Mouse (Mus musculus) neutrophil, adult 5-6 weeks (primary cell): Measurements from ENCODE around the gene Mrgprf. TPM values are rescaled to one million over a fixed set of nuclear protein-coding genes. Genes with fewer than 3 reads are reported as not detected.

Source experiments
- ATAC-seq: fragments of 151-379, 151-347 bp; 2 replicates; pipeline ENCODE4 v1.8.0; 2017; ENCODE audit warnings: mild to moderate bottlenecking, moderate TSS enrichment; ENCODE audit not compliant: insufficient number of reproducible peaks, poor library complexity, low FRiP score, severe bottlenecking; ENCODE audit errors: extremely low read depth
- total RNA-seq: library from RNA; stranded (forward); fragments of 200-1000 nt; gene quantifications from 2 replicates; pipeline ENCODE4 v1.2.3, GENCODE M21; 2017

Gene Mrgprf
- total RNA-seq, 1 experiment from 2014 or later: not detected

DNA sequence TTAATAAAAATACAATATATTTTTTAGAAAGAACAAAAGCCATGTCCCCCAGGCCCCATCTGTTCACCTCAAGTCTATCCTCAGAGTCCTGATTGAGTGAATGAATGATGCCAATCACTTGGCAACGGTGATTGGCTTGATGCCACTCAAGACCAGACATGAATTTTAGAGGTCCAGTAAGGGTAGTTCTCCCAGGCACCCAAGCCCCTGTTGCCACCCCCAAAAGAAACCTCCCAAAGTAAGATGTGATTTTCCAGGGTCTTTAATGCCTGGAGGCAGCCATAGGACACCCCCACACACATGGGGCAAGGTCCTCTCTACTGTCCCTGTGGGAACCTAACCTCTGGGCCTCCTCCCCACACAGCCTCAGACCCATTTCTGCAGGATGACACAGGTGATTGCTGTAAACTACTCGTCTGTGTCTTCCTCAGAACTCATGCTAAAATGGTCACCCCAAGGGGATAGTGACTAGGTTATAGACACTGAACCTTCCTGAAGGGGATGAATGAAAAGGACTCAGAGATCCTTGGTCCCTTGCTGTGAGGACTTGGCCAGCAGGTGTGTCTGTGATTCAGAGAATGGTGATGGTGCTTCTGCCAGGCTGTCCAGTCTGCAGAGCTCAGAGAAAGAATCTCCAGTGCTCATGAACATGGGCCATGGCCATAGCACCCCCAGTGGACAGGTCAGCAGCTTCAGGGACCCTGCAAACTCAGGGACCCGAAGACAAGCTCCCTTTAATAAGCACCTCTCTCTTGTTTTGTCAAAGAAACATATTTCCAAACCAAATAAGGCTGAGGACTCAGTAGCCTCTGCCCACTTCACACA lies 1.8 kb upstream of the Mrgprf start:
- no peak for ATAC-seq

DNA sequence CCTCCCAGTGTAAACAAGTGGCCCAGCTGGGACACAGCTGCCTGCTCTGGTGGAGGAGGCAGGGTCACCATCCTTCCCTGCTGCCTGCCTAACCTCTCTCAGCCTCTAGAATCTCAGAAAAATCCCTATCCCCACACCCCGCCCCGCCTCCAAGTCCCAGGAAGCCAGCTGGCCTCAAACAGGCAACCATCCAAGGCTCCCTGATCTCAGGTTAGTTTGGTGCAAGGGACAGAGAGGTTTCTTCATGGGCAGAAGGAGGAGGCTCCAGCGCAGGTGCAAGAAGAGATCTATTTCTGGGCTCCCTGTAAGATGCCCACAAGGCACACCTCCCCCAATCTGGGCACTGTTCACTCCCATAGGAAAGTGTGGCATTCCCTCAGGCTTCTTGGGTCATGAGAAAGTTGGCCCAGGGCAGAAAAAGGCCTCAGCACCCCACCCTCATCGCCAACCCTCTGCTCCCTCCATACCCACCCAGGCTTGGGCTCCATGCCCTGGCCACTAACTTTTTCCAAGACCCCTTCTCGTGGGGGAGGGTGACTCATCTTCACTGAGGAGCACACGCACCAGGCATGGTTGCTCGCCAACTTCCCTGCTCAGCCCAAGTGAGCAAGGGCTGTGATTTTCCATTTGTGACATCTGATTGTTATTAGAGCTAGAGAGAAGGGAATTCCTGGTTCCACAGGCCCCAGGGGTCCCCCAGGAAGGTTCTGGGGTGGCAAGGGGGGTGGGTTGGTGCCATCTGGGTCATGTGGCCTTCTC lies 887 bp upstream of the Mrgprf start:
- no peak for ATAC-seq

DNA sequence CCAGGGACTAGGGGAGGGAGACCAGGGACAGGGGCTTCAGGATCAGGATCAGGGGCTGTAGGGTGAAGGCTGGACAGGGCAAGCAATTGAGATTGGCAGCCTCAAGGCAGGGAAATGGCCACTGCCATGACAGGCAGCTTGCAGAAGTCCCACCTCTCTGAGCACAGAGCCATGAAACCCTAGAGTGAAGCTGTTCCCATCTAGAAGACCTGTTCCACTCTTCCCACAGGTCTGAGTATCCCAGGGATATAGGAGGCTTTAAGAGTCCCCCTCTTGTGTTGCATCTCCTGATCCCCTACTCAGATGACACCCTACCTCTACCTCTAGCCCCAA lies 346 bp downstream of the Mrgprf start:
- ATAC-seq: no peak

DNA sequence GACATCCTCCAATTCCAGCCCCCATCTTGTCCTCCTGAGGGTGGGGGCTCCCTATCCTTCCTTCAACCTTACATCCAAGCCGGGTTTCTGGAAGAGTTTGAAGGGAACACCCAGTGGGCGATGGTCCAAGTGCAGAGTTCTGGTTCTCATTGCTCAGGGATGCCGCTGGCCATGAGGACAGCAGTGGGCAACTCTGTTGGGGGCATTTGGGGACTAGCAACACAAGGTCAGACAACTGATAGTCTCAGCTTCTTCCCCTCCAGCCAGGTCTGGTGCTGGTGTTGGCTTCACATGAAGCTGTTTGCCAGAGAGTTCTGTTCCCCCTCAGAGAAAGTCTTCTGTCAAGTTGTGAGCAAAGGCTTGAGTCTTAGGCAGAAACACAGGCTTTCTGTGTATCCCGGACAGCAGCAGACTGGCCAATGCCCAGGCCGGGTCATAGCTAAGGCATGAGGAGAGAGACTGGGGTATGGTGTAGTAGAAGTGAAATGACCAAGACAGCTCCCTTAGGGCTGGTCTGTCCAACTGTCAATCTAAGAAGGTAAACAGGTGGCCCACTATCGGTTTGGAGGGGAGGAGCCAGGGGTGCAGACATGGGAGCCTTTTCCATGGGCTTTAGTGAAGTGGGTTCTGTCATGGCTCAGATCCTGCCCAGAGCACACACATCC lies 845 bp downstream of the Mrgprf start:
- no peak for ATAC-seq

DNA sequence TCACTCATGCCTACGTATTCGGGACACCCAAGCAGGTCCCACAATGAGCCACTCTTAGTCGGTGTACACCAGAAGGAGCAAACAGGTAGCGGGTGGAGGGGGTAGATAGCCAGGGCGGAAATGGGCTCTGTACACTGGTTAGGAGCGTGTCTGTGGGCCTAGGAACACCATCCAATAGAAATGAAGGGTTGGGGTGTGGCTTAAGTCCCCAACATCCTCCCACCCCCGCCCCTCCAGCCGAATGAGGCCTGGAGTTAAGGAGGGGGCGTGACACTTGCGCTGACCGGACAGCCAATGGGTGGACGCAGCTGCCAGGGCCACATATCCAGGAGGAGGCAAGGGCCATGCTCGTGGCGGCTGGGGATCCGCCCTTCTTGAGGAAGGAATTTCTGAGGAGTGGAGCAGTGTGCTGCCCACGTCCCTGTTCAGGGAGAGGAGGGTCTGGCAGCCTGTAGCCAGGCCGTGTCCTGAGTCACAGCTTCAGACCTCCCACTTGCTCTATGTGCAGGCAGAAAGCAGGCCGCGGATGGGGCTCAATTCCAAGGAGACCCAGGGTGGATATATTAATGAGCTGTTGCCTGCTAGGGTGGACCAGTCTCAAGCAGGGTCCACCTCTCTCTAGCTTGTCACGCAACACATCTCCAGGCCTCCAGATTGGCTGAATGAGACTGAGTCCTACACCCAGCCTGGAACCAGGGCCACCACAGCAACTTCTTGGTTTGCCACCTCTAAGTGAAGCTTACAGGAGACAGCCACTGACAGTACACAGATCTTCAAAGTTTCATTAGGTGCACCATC lies 2.1 kb downstream of the Mrgprf start:
- ATAC-seq: no peak

DNA sequence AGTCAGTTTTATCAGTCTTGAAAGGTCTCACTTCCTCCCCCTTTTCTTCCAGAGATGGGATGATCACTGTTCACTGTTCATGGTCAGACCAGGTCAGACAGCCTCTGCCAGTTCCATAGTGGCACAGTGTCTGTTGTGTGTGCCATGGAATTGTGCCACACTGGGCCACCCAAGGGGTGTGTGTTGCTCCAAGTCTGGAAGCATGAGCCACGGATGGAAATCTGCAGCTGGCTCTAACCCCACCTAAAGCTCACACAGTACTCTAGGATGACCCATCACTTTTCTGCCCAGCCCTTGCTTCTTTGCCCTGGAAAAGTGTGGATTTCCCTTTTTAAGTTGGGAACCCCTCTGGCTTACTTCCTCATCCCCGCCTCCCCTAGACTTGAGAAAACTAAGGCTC lies 3.5 kb downstream of the Mrgprf start:
- no peak for ATAC-seq

DNA sequence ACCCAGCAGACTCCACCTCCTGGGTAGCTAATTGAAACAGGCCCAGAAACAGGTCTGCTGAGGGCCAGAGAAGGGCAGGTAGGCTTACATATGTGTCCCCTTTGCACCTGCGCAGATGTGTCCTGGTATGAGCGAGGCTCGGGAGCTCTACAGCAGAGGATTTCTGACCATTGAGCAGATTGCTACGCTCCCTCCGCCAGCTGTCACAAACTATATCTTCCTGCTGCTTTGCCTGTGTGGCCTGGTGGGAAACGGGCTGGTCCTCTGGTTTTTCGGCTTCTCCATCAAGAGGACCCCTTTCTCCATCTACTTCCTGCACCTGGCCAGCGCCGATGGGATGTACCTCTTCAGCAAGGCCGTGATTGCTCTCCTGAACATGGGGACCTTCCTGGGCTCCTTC lies 7.0 kb downstream of the Mrgprf start:
- ATAC-seq: no peak

DNA sequence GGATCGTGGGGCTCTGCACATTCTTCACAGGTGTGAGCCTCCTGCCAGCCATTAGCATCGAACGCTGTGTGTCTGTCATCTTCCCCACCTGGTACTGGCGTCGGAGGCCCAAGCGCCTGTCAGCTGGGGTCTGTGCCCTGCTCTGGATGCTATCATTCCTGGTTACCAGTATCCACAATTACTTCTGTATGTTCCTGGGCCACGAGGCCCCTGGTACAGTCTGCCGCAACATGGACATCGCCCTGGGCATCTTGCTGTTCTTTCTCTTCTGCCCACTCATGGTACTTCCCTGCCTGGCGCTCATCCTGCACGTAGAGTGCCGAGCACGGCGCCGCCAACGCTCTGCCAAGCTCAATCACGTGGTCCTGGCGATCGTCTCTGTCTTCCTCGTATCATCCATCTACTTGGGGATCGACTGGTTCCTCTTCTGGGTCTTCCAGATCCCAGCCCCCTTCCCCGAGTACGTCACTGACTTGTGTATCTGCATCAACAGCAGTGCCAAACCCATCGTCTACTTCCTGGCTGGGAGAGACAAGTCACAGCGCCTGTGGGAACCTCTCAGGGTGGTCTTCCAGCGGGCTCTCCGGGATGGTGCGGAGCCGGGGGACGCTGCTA lies 7.5 kb downstream of the Mrgprf start:
- no peak for ATAC-seq

DNA sequence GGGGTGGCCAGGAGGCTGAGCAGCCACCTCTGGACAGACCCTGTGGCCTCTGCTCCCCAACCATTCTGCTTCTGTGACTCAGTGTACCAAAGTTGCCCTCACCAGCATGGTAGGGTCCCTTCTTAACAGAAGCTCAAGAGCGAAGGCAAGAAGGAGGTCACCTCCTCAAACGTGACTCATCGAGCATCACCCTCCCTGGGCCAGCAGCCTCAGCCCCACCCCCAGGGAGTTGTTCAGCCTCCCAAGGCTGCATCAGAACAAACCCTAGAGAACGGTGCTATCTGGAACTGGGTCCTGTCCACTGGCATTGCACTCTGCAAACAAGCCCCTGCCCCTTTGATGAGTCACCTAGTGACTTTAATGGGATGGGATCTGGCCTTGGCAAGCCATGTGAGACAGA lies 8.2 kb downstream of the Mrgprf start:
- no peak for ATAC-seq

DNA sequence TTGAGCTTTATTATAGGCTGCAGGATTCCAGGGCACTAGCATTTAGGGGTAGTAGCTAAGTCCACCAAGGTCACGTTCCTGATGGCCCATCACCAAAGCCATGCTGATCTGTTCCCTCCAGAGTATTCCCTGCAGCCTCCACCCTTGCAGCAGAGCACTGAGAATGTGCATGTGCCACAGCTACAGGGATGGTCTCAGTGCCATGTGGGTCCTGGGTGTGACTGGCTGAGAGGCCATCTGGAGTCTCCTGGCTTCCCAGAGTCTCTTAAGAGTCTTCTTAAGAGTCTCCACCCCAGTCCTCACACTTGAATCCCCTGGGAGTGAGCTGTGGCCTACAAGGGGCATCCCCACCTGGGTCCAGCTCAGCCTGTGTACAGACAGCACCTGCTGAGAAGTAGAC lies 9.2 kb downstream of the Mrgprf start:
- ATAC-seq: no peak

DNA sequence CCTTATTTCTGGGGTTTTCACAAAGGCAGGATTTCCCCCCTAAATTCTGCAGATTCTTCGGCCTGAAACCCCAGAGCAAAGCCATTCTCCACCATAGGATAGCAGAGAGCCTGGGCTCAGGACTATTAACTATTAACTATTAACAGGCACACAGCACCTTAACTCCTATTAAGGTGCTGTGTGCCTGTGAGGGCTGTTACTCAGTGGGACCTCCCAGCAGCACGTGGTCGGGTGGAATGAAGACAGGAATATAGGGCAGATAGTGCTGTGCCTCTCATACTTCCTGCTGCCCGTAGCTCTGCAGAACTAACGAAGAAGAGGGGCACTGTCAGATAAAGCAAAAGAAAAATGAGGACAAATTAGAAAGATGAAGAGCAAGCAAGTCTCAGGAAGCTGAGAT lies 9.9 kb downstream of the Mrgprf start:
- ATAC-seq: no peak

DNA sequence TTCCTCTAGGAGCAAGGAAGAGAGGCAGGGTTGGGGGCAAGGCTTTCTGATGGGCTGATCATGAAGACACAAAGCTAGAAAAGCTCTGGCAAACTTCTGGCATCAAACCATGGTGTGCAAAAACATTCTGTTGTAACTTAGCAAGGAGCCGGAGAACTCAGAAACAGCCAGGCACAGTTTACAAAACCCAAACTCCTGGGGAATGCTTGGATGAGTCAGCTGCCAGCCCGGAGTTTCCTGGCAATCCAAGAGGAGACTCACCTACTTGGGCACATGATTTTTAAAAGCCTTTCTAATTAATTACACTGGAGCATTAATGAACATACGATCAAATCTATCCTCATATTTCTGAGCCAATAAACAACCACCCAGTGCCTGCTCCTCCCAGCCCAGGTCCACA lies 11.5 kb downstream of the Mrgprf start:
- ATAC-seq: no peak

DNA sequence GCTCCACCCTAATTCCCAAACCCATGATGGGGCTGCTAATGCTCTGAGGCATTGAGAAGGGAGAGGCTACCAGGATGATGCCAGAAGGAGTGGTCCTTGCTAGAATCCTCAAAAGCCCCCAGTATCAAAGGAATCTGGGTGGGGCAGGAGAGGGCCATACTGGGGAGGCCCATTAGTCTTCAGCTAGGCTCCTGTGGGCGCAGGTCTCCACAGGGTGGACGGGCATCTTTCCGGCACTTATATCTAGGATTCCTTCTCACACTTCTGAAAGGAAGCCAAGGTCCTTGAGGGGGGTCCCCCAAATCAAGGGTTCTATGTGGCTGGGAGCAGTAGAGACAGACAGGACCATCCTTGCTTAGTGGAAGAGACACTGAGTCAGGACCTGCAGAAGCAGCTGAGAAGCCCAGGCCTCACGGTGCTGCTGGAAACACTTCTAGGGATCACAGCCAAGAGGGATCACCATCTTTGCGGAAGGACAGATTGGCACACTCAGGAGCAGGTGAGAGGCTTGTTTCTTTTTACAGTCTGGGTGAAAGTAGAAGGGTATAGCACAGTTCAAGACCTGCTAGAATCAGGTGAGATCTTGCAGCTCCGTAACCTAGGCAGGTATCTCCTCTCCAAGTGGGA lies 14.3 kb downstream of the Mrgprf start, which contains the start of gene Mrgprd:
Gene Mrgprd (plus strand): TSS at position 51 of the 627 bp plus-strand sequence.
- ATAC-seq: no peak

DNA sequence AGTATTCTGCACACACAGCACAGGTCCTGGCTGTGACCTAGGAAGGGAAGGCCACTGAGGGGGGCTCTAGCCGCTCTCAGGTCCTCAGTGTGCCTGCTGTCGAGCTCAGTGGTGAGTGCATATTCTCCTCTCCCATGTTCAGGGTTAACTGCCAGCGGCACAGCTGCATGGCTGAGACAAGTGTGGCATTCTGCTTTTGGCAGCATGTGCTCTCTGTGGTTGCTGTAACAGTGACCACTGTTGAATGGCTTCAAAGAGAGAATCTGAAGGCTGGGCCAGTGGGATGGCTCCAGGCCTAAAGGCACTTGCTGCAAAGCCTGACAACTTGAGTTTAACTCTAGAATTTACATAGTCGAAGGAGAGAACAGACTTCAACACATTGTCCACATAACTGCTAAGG lies 16.9 kb downstream of the Mrgprf start:
- no peak for ATAC-seq

DNA sequence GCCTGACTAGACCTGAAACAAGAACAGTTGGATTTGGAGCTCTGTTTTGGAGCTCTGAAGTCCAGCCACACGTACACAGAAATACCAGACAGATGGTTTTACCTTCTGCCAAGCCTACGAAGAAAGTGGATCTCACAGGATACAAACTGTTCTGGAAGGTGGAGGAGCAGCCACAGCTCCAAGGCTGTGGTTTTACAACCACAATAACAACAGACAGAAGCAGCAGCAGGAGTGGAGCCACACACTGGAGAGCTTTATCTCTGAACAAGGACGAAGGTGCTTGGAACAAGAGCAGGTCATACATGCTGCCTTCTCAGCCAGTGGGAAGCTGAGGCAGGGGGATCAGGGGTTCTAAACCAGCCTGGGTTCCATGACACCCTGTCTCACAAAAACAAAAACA lies 18.9 kb downstream of the Mrgprf start:
- ATAC-seq: no peak

DNA sequence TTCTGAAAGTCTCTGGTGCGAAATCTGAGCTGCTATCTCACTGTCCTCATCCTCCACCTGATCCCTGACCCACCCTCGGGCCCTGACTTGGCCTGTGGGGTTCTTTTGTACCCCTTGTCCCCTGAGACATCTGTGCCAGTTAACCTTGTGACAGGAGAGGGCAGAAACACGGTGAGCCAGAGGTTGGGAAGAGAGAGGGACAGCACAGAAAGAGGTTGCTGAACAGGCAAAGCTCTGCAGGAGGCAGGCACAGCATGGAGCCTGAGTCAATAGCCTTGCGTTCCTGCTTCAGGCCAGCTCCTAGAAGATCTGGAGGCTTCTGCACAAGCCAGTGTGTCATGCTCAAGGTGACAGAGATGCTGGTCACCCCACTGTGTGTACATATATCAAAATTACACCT lies 23.0 kb downstream of the Mrgprf start:
- no peak for ATAC-seq

DNA sequence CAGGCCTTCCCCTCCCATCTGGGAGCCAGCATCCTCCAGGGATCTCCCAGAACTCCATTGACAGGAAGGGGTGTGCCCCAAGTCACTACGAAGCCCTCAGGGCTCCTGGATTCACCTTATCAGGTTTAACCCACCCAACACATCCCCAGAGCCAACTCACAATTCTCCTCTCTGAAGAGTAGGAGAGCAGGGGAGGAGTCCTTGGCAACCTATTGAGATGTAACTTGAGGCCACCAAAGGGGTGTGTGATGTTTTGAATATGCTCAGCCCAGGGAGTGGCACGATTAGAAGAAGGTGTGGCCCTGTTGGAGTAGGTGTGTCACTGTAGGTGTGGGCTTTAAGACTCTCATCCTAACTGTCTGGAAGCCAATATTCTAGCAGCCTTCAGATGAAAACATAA lies 25.1 kb downstream of the Mrgprf start:
- no peak for ATAC-seq

DNA sequence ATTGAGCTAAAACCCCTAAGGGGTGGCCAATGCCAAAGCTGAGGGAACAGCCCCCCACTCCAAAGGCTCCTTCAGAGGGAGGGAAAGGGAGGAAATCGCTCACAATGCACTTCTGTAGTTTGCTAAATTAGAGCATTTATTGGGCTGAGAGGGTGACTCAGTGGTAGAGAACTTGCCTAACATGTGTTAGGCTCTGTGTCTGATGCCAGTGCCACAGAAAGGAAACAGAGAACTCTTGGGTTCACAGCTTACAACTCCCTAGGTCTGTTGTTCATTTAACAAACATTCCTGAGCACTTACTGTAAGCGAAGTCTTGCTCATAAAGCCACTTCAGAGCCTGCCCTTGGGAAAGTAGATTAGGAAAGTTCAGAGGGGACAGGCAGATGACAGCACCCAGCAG lies 29.4 kb downstream of the Mrgprf start:
- no peak for ATAC-seq
